Mouse (Mus musculus) left cerebral cortex, postnatal 4 days (tissue): Measurements from ENCODE around the gene Slc22a12. TPM values are rescaled to one million over a fixed set of nuclear protein-coding genes. Genes with fewer than 3 reads are reported as not detected.

ENCODE experiments used
- DNase-seq: peaks from one replicate; pipeline ENCODE4 v3.0.0-alpha.2; 2022
- intact Hi-C: fragments of 180-260 bp; cut with DNase I; formaldehyde crosslinking; loops from one replicate; pipeline ENCODE4 v1.15.1; 2025
- total RNA-seq, 2 experiments: library from RNA; stranded (reverse); gene quantifications; 2 replicates each; pipeline ENCODE4 v1.2.3; 2021

Gene Slc22a12
- total RNA-seq, 2 experiments from 2014 or later = 0.30 TPM; not detected in 1

GRCm38 (mm10) chr19:6543035-6543383 lies 177 bp upstream of the Slc22a12 start:
- peak; percentile 0 for DNase-seq
- intact Hi-C loops = no loop called here

- DNase-seq = no peak
- intact Hi-C loops = no loop called here
Observed at GRCm38 (mm10) chr19:6541521-6541920, 1.3 kb downstream of the Slc22a12 start.

- DNase-seq = peak; percentile 1
- intact Hi-C loops = no loop called here
Observed at GRCm38 (mm10) chr19:6540191-6540590, 2.6 kb downstream of the Slc22a12 start.

- no peak for DNase-seq
- intact Hi-C loops = no loop called here
Observed at GRCm38 (mm10) chr19:6539592-6539991, 3.2 kb downstream of the Slc22a12 start.

- intact Hi-C loops = no loop called here
- DNase-seq = no peak
Observed at GRCm38 (mm10) chr19:6538546-6538945, 4.3 kb downstream of the Slc22a12 start.

- intact Hi-C loops = no loop called here
- DNase-seq = no peak
Observed at GRCm38 (mm10) chr19:6537526-6537925, 5.3 kb downstream of the Slc22a12 start.

- DNase-seq = peak; percentile 56
- intact Hi-C loops = no loop called here
Observed at GRCm38 (mm10) chr19:6536696-6537095, 6.1 kb downstream of the Slc22a12 start.

GRCm38 (mm10) chr19:6536201-6536600 lies 6.6 kb downstream of the Slc22a12 start:
- DNase-seq = no peak
- intact Hi-C loops = no loop called here

- intact Hi-C loops = no loop called here
Observed at GRCm38 (mm10) chr19:6534118-6534415, 8.8 kb downstream of the Slc22a12 start.

GRCm38 (mm10) chr19:6533290-6534117 lies 9.3 kb downstream of the Slc22a12 start:
- intact Hi-C loops = no loop called here
- peak; percentile 54 for DNase-seq

More at GRCm38 (mm10) chr19:6534118-6534415, 8.8 kb downstream of the Slc22a12 start:
- DNase-seq = no peak

- peak; percentile 49 for DNase-seq
- intact Hi-C loops = no loop called here
Observed at GRCm38 (mm10) chr19:6532656-6533055, 10.2 kb downstream of the Slc22a12 start.

GRCm38 (mm10) chr19:6531832-6532471 lies 10.9 kb downstream of the Slc22a12 start:
- intact Hi-C loops = no loop called here
- peak; percentile 47 for DNase-seq

- peak; percentile 55 for DNase-seq
- intact Hi-C loops = no loop called here
Observed at GRCm38 (mm10) chr19:6531011-6531631, 11.7 kb downstream of the Slc22a12 start.

GRCm38 (mm10) chr19:6530359-6530758 lies 12.5 kb downstream of the Slc22a12 start:
- DNase-seq = no peak
- intact Hi-C loops = no loop called here

GRCm38 (mm10) chr19:6529265-6529985 lies 13.4 kb downstream of the Slc22a12 start:
- DNase-seq = peak; percentile 50
- intact Hi-C loops = no loop called here

- DNase-seq = peak; percentile 91
- intact Hi-C loops = no loop called here
Observed at GRCm38 (mm10) chr19:6527839-6528531, 14.8 kb downstream of the Slc22a12 start.

- intact Hi-C loops = no loop called here
- DNase-seq = peak; percentile 83
Observed at GRCm38 (mm10) chr19:6527439-6527838, 15.4 kb downstream of the Slc22a12 start.

- no peak for DNase-seq
- intact Hi-C loops = no loop called here
Observed at GRCm38 (mm10) chr19:6526010-6526409, 16.8 kb downstream of the Slc22a12 start.

- no peak for DNase-seq
- intact Hi-C loops = no loop called here
Observed at GRCm38 (mm10) chr19:6525023-6525422, 17.8 kb downstream of the Slc22a12 start.

- intact Hi-C loops = no loop called here
- no peak for DNase-seq
Observed at GRCm38 (mm10) chr19:6522289-6522688, 20.5 kb downstream of the Slc22a12 start.

GRCm38 (mm10) chr19:6521630-6522029 lies 21.2 kb downstream of the Slc22a12 start:
- no peak for DNase-seq
- intact Hi-C loops = no loop called here
